27 mouse cellular contexts compared by ENCODE assay signal in genomic region chr19:17226096-17226495, GRCm38 (mm10).
DNase-seq lines count a peak whose midpoint lies in the region; ATAC-seq and TF ChIP-seq lines count a peak whose summit lies in the region.
"Had no signal": no experiment of that assay in that cellular context is flagged by ENCODE, and none has a peak within 500 bp of the region (broad histone marks: within the 10 kb centered on the region; RNA-seq: fewer than 3 reads in every experiment).

No protein-coding gene starts in this region.

- no peak for TF ChIP-seq CTCF in gastrocnemius, adult 2 months (IDR thresholded peaks at IDR 0.05)
- no peak for TF ChIP-seq CTCF in embryonic fibroblast, embryonic 13.5 days (IDR thresholded peaks at IDR 0.05; ENCODE audit: borderline replicate concordance, insufficient read depth, low read length)

- peak; percentile 19 for DNase-seq in gastrocnemius, adult 2 months
- DNase-seq in gastrocnemius, adult 18-20 months (ENCODE audit: low spot score): no peak
- peak; percentile 7 for DNase-seq in ovary, postnatal 36 days (ENCODE audit: low spot score)
- no peak for DNase-seq in ovary, postnatal 10 days (ENCODE audit: low spot score)
- no peak for DNase-seq in embryonic facial prominence, embryonic 10.5 days (ENCODE audit: low spot score)
- DNase-seq: B cell, adult 2 months; cerebellum, adult 11-12 months; cerebellum, postnatal 10 days; kidney, adult 11 months; kidney, postnatal 25 days; liver; lung, adult 2 months; lung, postnatal 10 days; midbrain, embryonic 14.5 days; right cerebral cortex, postnatal 4 days; thymus, adult 2 months; thymus, postnatal 36 days had no signal

- no peaks in the 10 kb centered on the region for H3K36me3 ChIP-seq in embryonic facial prominence, embryonic 10.5 days (replicated peaks)
- H3K36me3 ChIP-seq: embryonic facial prominence, embryonic 15.5 days; forebrain, embryonic 15.5 days; kidney, embryonic 15.5 days had no signal

- peaks cover 21% of the 10 kb centered on the region for H3K4me1 ChIP-seq in embryonic fibroblast, embryonic 13.5 days (ENCODE audit: control insufficient read depth, insufficient read depth, low read length)
- no peaks in the 10 kb centered on the region for H3K4me1 ChIP-seq in embryonic facial prominence, embryonic 10.5 days
- H3K4me1 ChIP-seq: embryonic facial prominence, embryonic 15.5 days; forebrain, embryonic 15.5 days; kidney, embryonic 15.5 days had no signal

- WGBS in embryonic facial prominence, embryonic 10.5 days: 88% methylated on average over 8 of the region's 8 CpGs

- no peak overlapping the region for H3K27ac ChIP-seq in gastrocnemius, adult 2 months
- H3K27ac ChIP-seq in embryonic fibroblast, embryonic 13.5 days (ENCODE audit: insufficient read depth, low read length): peak overlapping the region; percentile 28
- H3K27ac ChIP-seq in embryonic facial prominence, embryonic 10.5 days (replicated peaks): no peak overlapping the region
- H3K27ac ChIP-seq: embryonic facial prominence, embryonic 15.5 days; forebrain, embryonic 15.5 days; hindbrain, embryonic 14.5 days; kidney, embryonic 15.5 days; liver, embryonic 14.5 days; macrophage had no signal

- TF ChIP-seq POLR2A in embryonic fibroblast, embryonic 13.5 days (IDR thresholded peaks at IDR 0.05; ENCODE audit: low read depth, low read length): no peak

- no peaks in the 10 kb centered on the region for H3K9me3 ChIP-seq in embryonic facial prominence, embryonic 10.5 days
- H3K9me3 ChIP-seq: embryonic facial prominence, embryonic 15.5 days; forebrain, embryonic 15.5 days; kidney, embryonic 15.5 days had no signal

- no peak for ATAC-seq in erythroid progenitor cell, adult 5-6 weeks (replicated peaks; ENCODE audit: low FRiP score, poor library complexity, severe bottlenecking)
- ATAC-seq: activated CD4-positive, CD25-positive, alpha-beta regulatory T cell, adult 4 months; forebrain, embryonic 15.5 days; inflammation-experienced regulatory T-cells, adult 6 months had no signal

- H3K27me3 ChIP-seq in embryonic facial prominence, embryonic 10.5 days (replicated peaks; ENCODE audit: low read depth, poor library complexity, severe bottlenecking): no peaks in the 10 kb centered on the region
- H3K27me3 ChIP-seq: embryonic facial prominence, embryonic 15.5 days; forebrain, embryonic 15.5 days; kidney, embryonic 15.5 days had no signal

- no peak overlapping the region for H3K4me3 ChIP-seq in gastrocnemius, adult 2 months
- no peak overlapping the region for H3K4me3 ChIP-seq in embryonic fibroblast, embryonic 13.5 days (ENCODE audit: insufficient read depth, low read length)
- no peak overlapping the region for H3K4me3 ChIP-seq in embryonic facial prominence, embryonic 10.5 days
- H3K4me3 ChIP-seq: embryonic facial prominence, embryonic 15.5 days; forebrain, embryonic 15.5 days; kidney, embryonic 15.5 days had no signal

- intact Hi-C loops in gastrocnemius, adult 2 months (cut with DNase I): no loop called here

Comparison
In these comparisons a context has a peak if more than half of its experiments do, and no peak if none do; other contexts are left out.
1. DNase-seq: peak in gastrocnemius, adult 2 months (single experiment) and ovary, postnatal 36 days (single experiment); none in gastrocnemius, adult 18-20 months (single experiment), ovary, postnatal 10 days (single experiment) and embryonic facial prominence, embryonic 10.5 days (single experiment).